Mouse (Mus musculus) CH12.LX (cell line): ENCODE results near the gene Cela1. TPM values are rescaled to one million over a fixed set of nuclear protein-coding genes. Genes with fewer than 3 reads are reported as not detected.

ENCODE experiments used
- DNase-seq: peaks from one replicate; pipeline ENCODE4 v3.0.0-alpha.2; 2013; ENCODE audit errors: extremely low read depth
- H3K27ac ChIP-seq: 2 replicates; pipeline ENCODE4 v1.5.1; 2012; ENCODE audit warnings: low read depth, mild to moderate bottlenecking, control low read depth, moderate library complexity; ENCODE audit not compliant: insufficient read depth
- H3K27me3 ChIP-seq: replicated peaks from 2 replicates; pipeline ENCODE3; 2012; ENCODE audit warnings: inconsistent platforms
- H3K36me3 ChIP-seq, 2 experiments: replicated peaks in 1 of 2; 2 replicates each; pipeline versions ENCODE3 to v1.6.1; 2012; ENCODE audit warnings: inconsistent platforms in 1 of 2, low read length in 1 of 2, mild to moderate bottlenecking in 1 of 2, mixed read lengths in 1 of 2, moderate library complexity in 1 of 2; ENCODE audit not compliant: control insufficient read depth in 1 of 2, insufficient read depth in 1 of 2
- H3K4me1 ChIP-seq, 2 experiments: 2 replicates each; pipeline ENCODE4 v1.6.1; 2012; ENCODE audit warnings: inconsistent platforms in 1 of 2, moderate library complexity in 1 of 2; ENCODE audit not compliant: insufficient read depth in 2 of 2, control insufficient read depth in 1 of 2
- H3K4me2 ChIP-seq: 2 replicates; pipeline ENCODE4 v1.6.1; 2012; ENCODE audit warnings: low read depth, mild to moderate bottlenecking, control low read depth; ENCODE audit not compliant: poor library complexity, insufficient read depth, severe bottlenecking
- H3K4me3 ChIP-seq, 3 experiments: fragments of 150-350 bp in 1 of 3; sonication (generic) in 1 of 3; replicated peaks in 1 of 3; 2 replicates each; pipeline versions ENCODE3 to v1.5.1; 2011 to 2012; ENCODE audit warnings: low read depth in 2 of 3, low read length in 2 of 3, mild to moderate bottlenecking in 2 of 3, moderate library complexity in 2 of 3, control low read depth in 1 of 3, improper control_type of control experiment in 1 of 3, inconsistent platforms in 1 of 3, mixed read lengths in 1 of 3; ENCODE audit not compliant: poor library complexity in 1 of 3
- H3K79me2 ChIP-seq: replicated peaks from 2 replicates; pipeline ENCODE4 v1.6.1; 2012; ENCODE audit warnings: mild to moderate bottlenecking, moderate library complexity; ENCODE audit not compliant: control insufficient read depth, poor library complexity, insufficient read depth, severe bottlenecking; ENCODE audit errors: extremely low read depth
- H3K9ac ChIP-seq: 2 replicates; pipeline ENCODE4 v1.6.1; 2012; ENCODE audit warnings: low read depth, mild to moderate bottlenecking, control low read depth, moderate library complexity; ENCODE audit not compliant: insufficient read depth
- H3K9me3 ChIP-seq: replicated peaks from 2 replicates; pipeline ENCODE3; 2012; ENCODE audit warnings: low read length, inconsistent platforms, mixed read lengths
- BHLHE40 ChIP-seq: IDR thresholded peaks from 2 replicates; pipeline ENCODE4 v1.6.1; 2011; ENCODE audit warnings: mild to moderate bottlenecking, low read depth, low read length, improper control_type of control experiment
- CHD1 ChIP-seq: IDR thresholded peaks from 2 replicates; pipeline ENCODE4 v1.6.1; 2012; ENCODE audit warnings: low read depth, low read length, improper control_type of control experiment, inconsistent platforms
- CHD2 ChIP-seq: IDR thresholded peaks from 2 replicates; pipeline ENCODE4 v1.6.1; 2011; ENCODE audit warnings: low read length, improper control_type of control experiment
- CTCF ChIP-seq, 2 experiments: IDR thresholded peaks in 1 of 2; conservative IDR thresholded peaks in 1 of 2; 2 replicates each; pipeline ENCODE4 v1.5.1; 2011 to 2012; ENCODE audit warnings: low read depth in 2 of 2, low read length in 2 of 2, improper control_type of control experiment in 1 of 2, inconsistent platforms in 1 of 2, mild to moderate bottlenecking in 1 of 2, moderate library complexity in 1 of 2
- E2F4 ChIP-seq: IDR thresholded peaks from 2 replicates; pipeline ENCODE4 v1.6.1; 2011; ENCODE audit warnings: low read depth, low read length, improper control_type of control experiment; ENCODE audit not compliant: insufficient replicate concordance
- ELF1 ChIP-seq: IDR thresholded peaks from 2 replicates; pipeline ENCODE4 v1.6.1; 2014; ENCODE audit warnings: low read depth, mild to moderate bottlenecking, inconsistent platforms, low read length, improper control_type of control experiment
- EP300 ChIP-seq: IDR thresholded peaks from 2 replicates; pipeline ENCODE4 v1.6.1; 2011; ENCODE audit warnings: low read length, improper control_type of control experiment
- ETS1 ChIP-seq: conservative IDR thresholded peaks from 2 replicates; pipeline ENCODE4 v1.6.1; 2012; ENCODE audit warnings: low read depth, mild to moderate bottlenecking, inconsistent platforms, low read length, improper control_type of control experiment, moderate library complexity
- GABPA ChIP-seq: IDR thresholded peaks from 2 replicates; pipeline ENCODE4 v1.6.1; 2012; ENCODE audit warnings: low read depth, low read length, improper control_type of control experiment, inconsistent platforms; ENCODE audit not compliant: insufficient replicate concordance
- HCFC1 ChIP-seq: IDR thresholded peaks from 2 replicates; pipeline ENCODE4 v1.6.1; 2012; ENCODE audit warnings: low read depth, mild to moderate bottlenecking, inconsistent platforms, low read length, improper control_type of control experiment
- IRF4 ChIP-seq: IDR thresholded peaks from 2 replicates; pipeline ENCODE4 v1.6.1; 2014; ENCODE audit warnings: low read depth, mild to moderate bottlenecking, inconsistent platforms, low read length, improper control_type of control experiment
- JUN ChIP-seq: IDR thresholded peaks from 2 replicates; pipeline ENCODE4 v1.6.1; 2011; ENCODE audit warnings: low read depth, mild to moderate bottlenecking, low read length, improper control_type of control experiment, moderate library complexity; ENCODE audit not compliant: insufficient read depth
- JUND ChIP-seq: conservative IDR thresholded peaks from 2 replicates; pipeline ENCODE4 v1.6.1; 2011; ENCODE audit warnings: low read depth, low read length, improper control_type of control experiment
- KAT2A ChIP-seq: IDR thresholded peaks from 2 replicates; pipeline ENCODE4 v1.6.1; 2012; ENCODE audit warnings: low read length, improper control_type of control experiment, inconsistent platforms; ENCODE audit not compliant: insufficient replicate concordance
- MAFK ChIP-seq: IDR thresholded peaks from 2 replicates; pipeline ENCODE4 v1.6.1; 2011; ENCODE audit warnings: low read length, improper control_type of control experiment; ENCODE audit not compliant: insufficient replicate concordance
- MAX ChIP-seq: IDR thresholded peaks from 2 replicates; pipeline ENCODE4 v1.6.1; 2011; ENCODE audit warnings: low read length, improper control_type of control experiment
- MAZ ChIP-seq: IDR thresholded peaks from 2 replicates; pipeline ENCODE4 v1.6.1; 2012; ENCODE audit warnings: low read depth, mild to moderate bottlenecking, inconsistent platforms, low read length, improper control_type of control experiment, moderate library complexity
- MEF2A ChIP-seq: IDR thresholded peaks from 2 replicates; pipeline ENCODE4 v1.6.1; 2014; ENCODE audit warnings: low read depth, mild to moderate bottlenecking, inconsistent platforms, low read length, improper control_type of control experiment, borderline replicate concordance
- MXI1 ChIP-seq: IDR thresholded peaks from 2 replicates; pipeline ENCODE4 v1.6.1; 2011; ENCODE audit warnings: mild to moderate bottlenecking, low read depth, low read length, improper control_type of control experiment
- MYC ChIP-seq: IDR thresholded peaks from 2 replicates; pipeline ENCODE4 v1.6.1; 2011; ENCODE audit warnings: low read depth, mild to moderate bottlenecking, improper control_type of control experiment, low read length
- NELFE ChIP-seq: IDR thresholded peaks from 2 replicates; pipeline ENCODE4 v1.6.1; 2011; ENCODE audit warnings: low read depth, low read length, improper control_type of control experiment
- NRF1 ChIP-seq: IDR thresholded peaks from 2 replicates; pipeline ENCODE4 v1.6.1; 2014; ENCODE audit warnings: low read depth, mild to moderate bottlenecking, inconsistent platforms, low read length, improper control_type of control experiment, moderate library complexity
- PAX5 ChIP-seq: IDR thresholded peaks from 2 replicates; pipeline ENCODE4 v1.6.1; 2012; ENCODE audit warnings: low read length, inconsistent platforms, mixed read lengths
- POLR2A ChIP-seq: IDR thresholded peaks from 2 replicates; pipeline ENCODE4 v1.6.1; 2011; ENCODE audit warnings: low read depth, mild to moderate bottlenecking, improper control_type of control experiment, low read length
- POLR2AphosphoS2 ChIP-seq: IDR thresholded peaks from 2 replicates; pipeline ENCODE4 v1.6.1; 2011; ENCODE audit warnings: low read depth, low read length, improper control_type of control experiment
- RAD21 ChIP-seq: IDR thresholded peaks from 2 replicates; pipeline ENCODE4 v1.6.1; 2011; ENCODE audit warnings: low read depth, mild to moderate bottlenecking, low read length, improper control_type of control experiment, moderate library complexity
- RCOR1 ChIP-seq: conservative IDR thresholded peaks from 2 replicates; pipeline ENCODE4 v1.6.1; 2012; ENCODE audit warnings: low read depth, mild to moderate bottlenecking, inconsistent platforms, low read length, improper control_type of control experiment
- SIN3A ChIP-seq: IDR thresholded peaks from 2 replicates; pipeline ENCODE4 v1.6.1; 2012; ENCODE audit warnings: low read length, improper control_type of control experiment, inconsistent platforms
- SMC3 ChIP-seq: IDR thresholded peaks from 2 replicates; pipeline ENCODE4 v1.6.1; 2011; ENCODE audit warnings: low read depth, low read length, improper control_type of control experiment
- TBP ChIP-seq: conservative IDR thresholded peaks from 2 replicates; pipeline ENCODE4 v1.6.1; 2011; ENCODE audit warnings: low read depth, low read length, improper control_type of control experiment
- TCF12 ChIP-seq: IDR thresholded peaks from 2 replicates; pipeline ENCODE4 v1.6.1; 2014; ENCODE audit warnings: low read depth, mild to moderate bottlenecking, inconsistent platforms, low read length, improper control_type of control experiment
- UBTF ChIP-seq: IDR thresholded peaks from 2 replicates; pipeline ENCODE4 v1.6.1; 2012; ENCODE audit warnings: low read depth, mild to moderate bottlenecking, inconsistent platforms, low read length, improper control_type of control experiment, moderate library complexity
- USF1 ChIP-seq: IDR thresholded peaks from 2 replicates; pipeline ENCODE4 v1.6.1; 2014; ENCODE audit warnings: low read depth, mild to moderate bottlenecking, inconsistent platforms, low read length, improper control_type of control experiment
- USF2 ChIP-seq: conservative IDR thresholded peaks from 2 replicates; pipeline ENCODE4 v1.6.1; 2011; ENCODE audit warnings: low read depth, low read length, improper control_type of control experiment
- ZC3H11A ChIP-seq: IDR thresholded peaks from 2 replicates; pipeline ENCODE4 v1.6.1; 2012; ENCODE audit warnings: low read depth, mild to moderate bottlenecking, inconsistent platforms, low read length, improper control_type of control experiment
- ZKSCAN1 ChIP-seq: IDR thresholded peaks from 2 replicates; pipeline ENCODE4 v1.6.1; 2012; ENCODE audit warnings: low read depth, inconsistent platforms, low read length, improper control_type of control experiment, borderline replicate concordance
- ZMIZ1 ChIP-seq: IDR thresholded peaks from 2 replicates; pipeline ENCODE4 v1.6.1; 2012; ENCODE audit warnings: low read depth, mild to moderate bottlenecking, inconsistent platforms, low read length, improper control_type of control experiment
- ZNF384 ChIP-seq: IDR thresholded peaks from 2 replicates; pipeline ENCODE4 v1.6.1; 2012; ENCODE audit warnings: low read depth, low read length, improper control_type of control experiment, inconsistent platforms
- dilution Hi-C: fragments of 300-500 bp; cut with MboI; formaldehyde crosslinking; loops from 2 replicates; pipeline ENCODE4 v1.14.3; 2020; ENCODE audit warnings: low sequenced_read_pairs; ENCODE audit not compliant: extremely low pct_unique_long_range_greater_than_20kb, extremely low pct_ligation_motif_present
- in situ Hi-C: fragments of 300-500 bp; cut with MboI; formaldehyde crosslinking; loops from 3 replicates; pipeline ENCODE4 v1.14.3; 2019; ENCODE audit warnings: low sequenced_read_pairs, low pct_ligation_motif_present, low pct_unique_long_range_greater_than_20kb, mixed read lengths
- polyA plus RNA-seq: library from polyadenylated mRNA; unstranded; fragments of >175 nt; gene quantifications from 2 replicates; pipeline ENCODE4 v1.2.1, GENCODE M21; 2012; ENCODE audit warnings: low read depth; ENCODE audit not compliant: insufficient read length
- total RNA-seq, 2 experiments: library from RNA; depleted of rRNA; stranded (reverse); fragments of 300-350 nt in 1 of 2; fragments of >200 nt in 1 of 2; gene quantifications; 2 replicates each; pipeline ENCODE4 v1.2.3; 2012 to 2014

Gene Cela1
- total and polyA plus RNA-seq, 3 experiments = 1.3 to 4.8 (median 3.3) TPM

DNA sequence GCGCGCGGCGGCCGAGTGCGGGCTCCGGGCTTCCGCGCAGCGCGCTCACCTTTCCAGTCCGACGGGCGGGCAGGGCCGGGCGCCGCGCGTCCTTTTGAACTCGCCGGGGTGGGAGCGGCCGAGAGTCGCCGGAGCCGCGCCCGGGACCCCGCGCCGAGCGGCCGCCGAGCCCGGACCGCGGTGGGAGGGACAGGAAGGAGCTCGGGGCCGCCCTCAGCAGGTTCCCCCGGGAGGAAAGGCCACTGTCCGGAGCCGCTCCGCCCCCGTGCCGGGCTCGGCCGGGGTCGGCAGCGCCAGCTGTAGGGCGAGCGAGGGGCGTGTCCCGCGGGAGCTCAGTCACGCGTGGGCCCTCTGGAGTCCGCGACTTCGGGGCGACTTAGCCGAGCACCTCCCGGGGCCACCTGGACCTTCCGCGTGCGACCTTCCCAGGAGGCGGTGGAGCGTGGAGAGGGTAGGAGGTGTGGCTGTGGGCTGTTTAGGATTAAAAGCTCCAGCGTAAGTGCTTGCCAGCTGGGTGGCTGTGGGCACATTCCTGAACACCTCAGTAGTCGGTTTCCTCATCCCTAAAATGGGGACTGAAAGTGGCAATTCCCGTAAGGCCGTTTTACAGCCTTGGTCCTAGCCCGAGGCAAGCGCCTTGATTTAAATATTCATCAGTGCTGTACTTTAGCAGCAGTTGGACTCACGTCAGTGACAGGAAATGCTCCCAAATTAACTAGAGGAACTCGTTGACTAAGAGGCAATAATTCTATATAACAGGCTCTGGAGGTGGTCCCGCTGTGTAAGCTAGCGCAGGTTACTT is 50.8 kb downstream of the Cela1 start, which contains the start of gene Smagp:
TSS of gene Smagp (minus strand) at position 241 of the 802 bp plus-strand sequence.
- TF ChIP-seq USF2 (no peak), MAZ (no peak), JUN (no peak), IRF4 (no peak; the same call in 1 of the 2 replicates), MEF2A (no peak; the same call in 1 of the 2 replicates), UBTF (0 out of 2 replicates have a peak, but pooled peaks have one; percentile 50), E2F4 (no peak), RAD21 (no peak), NELFE (no peak), PAX5 (no peak), TBP (no peak), CHD1 (no peak), HCFC1 (no peak), MXI1 (peak; percentile 76), ELF1 (peak; percentile 12; the same call in 1 of the 2 replicates), RCOR1 (no peak), BHLHE40 (peak; percentile 61), ETS1 (no peak), MAFK (no peak), EP300 (no peak), ZNF384 (no peak), GABPA (no peak), SIN3A (peak; percentile 73; the same call in 1 of the 2 replicates), CTCF (conservative IDR thresholded peaks at IDR 0.05 in 1 of 2, IDR thresholded peaks at IDR 0.05 in 1 of 2; ENCODE audit: low read depth in 2 of 2, low read length in 2 of 2) (no peak), TCF12 (peak; percentile 44), ZC3H11A (no peak), JUND (no peak), ZKSCAN1 (no peak), MYC (no peak), KAT2A (no peak), USF1 (no peak), MAX (no peak), SMC3 (no peak), POLR2A (no peak; the same call in none of the 2 replicates), NRF1 (no peak), ZMIZ1 (no peak), CHD2 (no peak), POLR2AphosphoS2 (no peak)
- Histone ChIP-seq H3K27me3 (peaks cover 5% of the 10 kb centered on the region), H3K4me1 (peaks cover 9 to 48% of the 10 kb centered on the region in 2 experiments), H3K27ac (no peak within 1 kb of the TSS), H3K4me3 (peak within 1 kb of the TSS; percentile 60 to 69 (median 63)), H3K36me3 (peaks cover 21 to 30% of the 10 kb centered on the region in 2 experiments), H3K9me3 (no peaks in the 10 kb centered on the region), H3K4me2 (peak within 1 kb of the TSS; percentile 92), H3K9ac (peak within 1 kb of the TSS; percentile 18), H3K79me2 (no peaks in the 10 kb centered on the region)
- peak; percentile 46 for DNase-seq
- dilution Hi-C loops = no loop called here
- in situ Hi-C loops = no loop called here
